Mouse (Mus musculus) liver, embryonic 16.5 days (tissue): Measurements from ENCODE around the gene U2af1l4. TPM values are rescaled to one million over a fixed set of nuclear protein-coding genes. Genes with fewer than 3 reads are reported as not detected.

Experiments used
- ATAC-seq: fragments of 200-750 bp; cut with Nextera tagmentation; 2 replicates; pipeline ENCODE4 v1.8.0; 2017; ENCODE audit warnings: low read depth, mild to moderate bottlenecking, moderate number of reproducible peaks, moderate library complexity
- H3K27ac ChIP-seq: fragments of 300-500 bp; sonication (generic); 2 replicates; pipeline ENCODE4 v1.5.1; 2014; ENCODE audit warnings: mild to moderate bottlenecking, low read length
- H3K27me3 ChIP-seq: fragments of 300-500 bp; sonication (generic); 2 replicates; pipeline ENCODE4 v1.6.1; 2014; ENCODE audit warnings: low read depth, low read length, mixed read lengths; ENCODE audit not compliant: control insufficient read depth, insufficient read depth
- H3K36me3 ChIP-seq: fragments of 300-500 bp; sonication (generic); 2 replicates; pipeline ENCODE4 v1.6.1; 2014; ENCODE audit warnings: mild to moderate bottlenecking; ENCODE audit not compliant: control insufficient read depth, insufficient read depth
- H3K4me1 ChIP-seq: fragments of 300-500 bp; sonication (generic); 2 replicates; pipeline ENCODE4 v1.6.1; 2014; ENCODE audit warnings: low read depth, low read length, mixed read lengths; ENCODE audit not compliant: control insufficient read depth
- H3K4me2 ChIP-seq: fragments of 300-500 bp; sonication (generic); 2 replicates; pipeline ENCODE4 v1.6.1; 2014; ENCODE audit warnings: low read depth, low read length, mixed read lengths
- H3K4me3 ChIP-seq: fragments of 300-500 bp; sonication (generic); 2 replicates; pipeline ENCODE4 v1.5.1; 2014; ENCODE audit warnings: low read depth, mild to moderate bottlenecking, low read length
- H3K9ac ChIP-seq: fragments of 300-500 bp; sonication (generic); 2 replicates; pipeline ENCODE4 v1.6.1; 2014; ENCODE audit warnings: low read depth, low read length
- H3K9me3 ChIP-seq: fragments of 300-500 bp; sonication (generic); replicated peaks from 2 replicates; pipeline ENCODE4 v1.6.1; 2016; ENCODE audit warnings: low read length; ENCODE audit not compliant: control insufficient read depth
- WGBS: fragments of 180-500 bp; shearing (Covaris S2); extraction: QIAGEN DNeasy Blood & Tissue Kit; methylation state at CpG from one replicate; pipeline ENCODE4 v1.1.7; 2014; ENCODE audit not compliant: insufficient replicate concordance; 5-methylcytosine and 5-hydroxymethylcytosine counted together
- polyA plus RNA-seq: library from polyadenylated mRNA; unstranded; fragments of >200 nt; fragmentation: Nextera tagmentation; extraction: Ambion mirVana; gene quantifications from 2 replicates; pipeline ENCODE4 v1.2.1, GENCODE M21; 2015

Gene U2af1l4
- polyA plus RNA-seq, 1 experiment from 2014 or later = 32.6 TPM

DNA sequence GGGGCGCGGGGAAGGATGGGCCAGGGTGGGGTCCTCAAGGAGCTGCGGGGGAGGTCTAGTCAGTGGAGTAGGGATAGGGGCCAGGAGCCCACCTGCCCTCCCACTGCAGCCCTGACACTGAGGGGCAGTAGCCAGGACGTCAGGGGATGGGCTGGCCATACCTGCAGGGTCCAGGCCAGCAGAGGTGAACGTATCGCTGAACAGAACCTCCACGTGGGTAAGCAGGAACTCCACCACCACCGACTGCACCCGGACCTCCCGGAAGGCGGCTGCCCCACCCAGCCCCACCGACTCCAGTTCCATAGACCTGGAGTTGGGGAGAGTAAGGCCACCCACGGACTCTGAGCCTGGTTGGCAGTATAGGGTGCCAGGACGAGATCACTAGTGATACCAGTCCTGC is 36.1 kb upstream of the U2af1l4 start:
- no peak overlapping the region for H3K4me2 ChIP-seq
- no peaks in the 10 kb centered on the region for H3K27me3 ChIP-seq
- H3K9ac ChIP-seq = no peak overlapping the region
- no peak overlapping the region for H3K27ac ChIP-seq
- 74% methylated on average over 14 of the region's 14 CpGs for WGBS
- H3K4me3 ChIP-seq = no peak overlapping the region
- ATAC-seq = no peak
- peaks cover 7% of the 10 kb centered on the region for H3K36me3 ChIP-seq
- H3K4me1 ChIP-seq = no peaks in the 10 kb centered on the region
- H3K9me3 ChIP-seq = no peaks in the 10 kb centered on the region

DNA sequence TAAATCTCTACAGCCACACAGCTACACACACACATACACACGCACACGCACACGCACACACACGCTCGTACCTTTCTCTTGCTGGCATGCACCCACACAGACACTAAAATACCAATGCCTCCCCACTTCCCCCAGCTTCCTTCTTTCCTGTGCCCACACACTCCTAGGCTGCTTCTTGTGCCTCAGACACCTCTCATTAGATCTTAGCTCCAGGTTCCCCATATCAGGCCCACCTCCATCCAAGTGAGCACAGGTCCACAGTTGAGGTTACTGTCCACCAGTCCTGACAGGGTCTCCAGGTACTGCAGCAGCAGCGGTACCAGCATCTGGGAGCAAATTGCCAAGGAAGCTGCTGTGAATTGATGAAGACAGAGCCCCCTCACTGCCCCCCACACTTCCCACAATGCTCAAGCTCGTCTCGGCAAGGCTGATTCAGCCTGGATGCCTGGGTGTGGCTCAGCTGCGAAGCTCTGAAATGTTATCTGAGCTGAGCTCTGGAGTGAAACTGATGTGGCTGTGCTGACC is 31.7 kb upstream of the U2af1l4 start:
- no peak overlapping the region for H3K9ac ChIP-seq
- ATAC-seq = no peak
- WGBS = 70% methylated on average over 9 of the region's 9 CpGs
- H3K9me3 ChIP-seq = no peaks in the 10 kb centered on the region
- H3K4me2 ChIP-seq = no peak overlapping the region
- H3K27ac ChIP-seq = no peak overlapping the region
- no peak overlapping the region for H3K4me3 ChIP-seq
- peaks cover 17% of the 10 kb centered on the region for H3K4me1 ChIP-seq
- H3K36me3 ChIP-seq = peaks cover 7% of the 10 kb centered on the region
- no peaks in the 10 kb centered on the region for H3K27me3 ChIP-seq

DNA sequence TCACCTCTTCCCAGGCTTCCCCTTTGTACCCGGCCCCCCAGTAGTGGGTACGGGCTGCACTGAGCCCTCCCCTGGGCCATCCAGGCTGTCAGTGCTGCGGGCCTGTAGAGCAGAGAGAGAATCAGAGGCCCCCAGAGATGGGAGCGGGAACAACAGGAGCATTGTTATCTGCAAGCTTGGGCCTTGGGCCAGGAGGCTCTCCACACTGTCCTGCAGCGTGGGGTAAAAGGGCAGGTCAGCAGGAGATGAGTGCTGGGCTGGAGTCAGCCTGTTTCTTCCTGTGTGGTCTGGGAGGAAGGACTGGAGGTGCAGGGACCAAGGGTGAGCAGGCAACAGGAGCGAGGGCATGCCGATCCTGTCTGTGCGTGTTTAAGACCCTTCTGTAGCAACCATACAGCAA is 30.2 kb upstream of the U2af1l4 start:
- no peak for ATAC-seq
- Histone ChIP-seq H3K27ac (no peak overlapping the region), H3K9me3 (no peaks in the 10 kb centered on the region), H3K27me3 (no peaks in the 10 kb centered on the region), H3K4me1 (peaks cover 17% of the 10 kb centered on the region), H3K4me3 (no peak overlapping the region), H3K4me2 (no peak overlapping the region), H3K9ac (no peak overlapping the region), H3K36me3 (peaks cover 6% of the 10 kb centered on the region)
- WGBS = 74% methylated on average over 8 of the region's 8 CpGs

DNA sequence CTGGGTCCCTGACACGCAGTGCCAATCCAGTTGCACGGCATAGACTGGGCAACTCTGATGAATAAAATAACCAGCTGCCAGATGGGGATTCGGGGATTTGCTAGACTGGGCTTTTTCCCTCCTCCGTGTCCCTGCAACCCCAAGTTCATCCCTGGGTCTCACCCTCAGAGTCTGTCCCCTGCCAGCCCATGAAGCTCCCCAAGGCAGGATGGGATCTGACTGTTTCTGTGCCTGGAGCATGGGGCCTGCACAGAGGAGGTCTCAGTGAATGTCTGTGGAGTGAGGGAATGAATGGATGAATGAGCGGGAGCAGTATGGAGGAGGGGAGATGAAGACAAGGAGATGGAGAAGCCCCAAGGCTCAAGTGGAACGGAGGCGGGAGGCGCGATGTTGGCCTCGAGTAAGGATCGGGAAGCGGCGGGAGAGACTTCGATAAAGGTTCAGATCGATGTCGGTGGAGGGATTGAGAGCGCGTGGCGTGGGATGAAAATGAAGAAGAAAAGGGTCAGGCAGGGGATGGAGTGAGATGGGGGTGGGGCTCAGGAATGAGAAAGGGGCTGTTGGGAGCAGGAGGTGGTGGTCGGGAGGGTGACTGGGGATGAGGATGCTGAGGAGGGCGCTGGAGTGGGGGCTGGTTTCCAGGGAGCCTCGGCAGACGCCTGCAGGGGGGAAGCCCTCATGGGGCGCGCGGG is 29.0 kb upstream of the U2af1l4 start:
- Histone ChIP-seq H3K4me1 (peaks cover 17% of the 10 kb centered on the region), H3K9ac (peak overlapping the region; percentile 79), H3K36me3 (peaks cover 4% of the 10 kb centered on the region), H3K27me3 (no peaks in the 10 kb centered on the region), H3K27ac (no peak overlapping the region; the same call in 1 of the 2 replicates), H3K9me3 (no peaks in the 10 kb centered on the region), H3K4me2 (peak overlapping the region; percentile 99), H3K4me3 (peak overlapping the region; percentile 79)
- ATAC-seq = no peak
- 15% methylated on average over 26 of the region's 26 CpGs for WGBS

DNA sequence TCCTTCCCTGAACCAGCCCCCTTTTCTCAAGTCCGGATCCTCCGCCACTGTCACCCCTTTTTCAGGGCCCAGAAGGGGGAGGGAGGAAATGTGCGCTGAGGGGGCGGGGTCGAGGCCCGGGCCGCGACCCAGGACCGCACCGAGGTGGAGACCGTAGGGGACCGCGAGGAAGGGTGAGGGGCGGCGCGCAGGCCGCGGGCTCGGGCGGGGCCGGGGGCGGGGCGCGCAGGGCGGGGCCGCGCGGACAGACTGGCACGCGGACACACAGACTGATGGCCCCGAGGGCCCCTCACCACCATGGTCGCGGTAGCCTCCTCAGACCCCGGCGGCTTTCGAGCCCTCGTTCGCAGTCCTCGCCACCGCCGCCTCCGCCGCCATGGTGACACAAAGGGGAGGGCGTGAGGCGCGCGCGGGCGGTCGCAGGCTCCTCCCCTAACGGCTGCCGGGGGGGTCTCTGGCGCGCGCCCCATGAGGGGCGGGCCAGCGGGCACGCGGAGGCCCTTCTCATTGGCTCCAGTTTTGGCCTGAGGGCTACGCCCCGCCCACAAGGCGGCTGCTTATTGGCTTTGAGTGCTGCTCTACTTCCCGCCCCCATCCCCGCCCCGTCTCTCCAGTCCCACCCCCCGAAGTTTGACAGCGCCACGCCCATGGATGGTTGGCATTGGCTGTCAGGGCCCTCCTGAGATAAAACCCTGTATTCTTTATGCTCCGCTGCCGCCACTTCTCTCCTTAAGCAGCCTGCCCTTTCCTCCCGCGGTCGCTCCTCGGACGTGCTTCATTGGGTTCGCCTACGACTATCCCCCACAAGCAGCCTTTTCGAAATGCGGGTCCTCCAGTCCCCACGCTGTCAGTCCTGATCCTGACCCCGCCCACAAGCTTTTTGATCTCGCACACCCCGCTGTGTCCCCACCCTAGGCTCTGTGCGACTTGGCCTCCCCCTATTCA is 28.2 kb upstream of the U2af1l4 start, which contains the start of gene Arhgap33:
Arhgap33 (minus strand) TSS at position 428 of the 945 bp plus-strand sequence.
- H3K4me1 ChIP-seq = peaks cover 17% of the 10 kb centered on the region
- H3K27ac ChIP-seq = peak within 1 kb of the TSS; percentile 84
- peak; percentile 97 for ATAC-seq
- H3K9me3 ChIP-seq = no peaks in the 10 kb centered on the region
- peak within 1 kb of the TSS; percentile 79 for H3K9ac ChIP-seq
- H3K36me3 ChIP-seq = peaks cover 4% of the 10 kb centered on the region
- peak within 1 kb of the TSS; percentile 99 for H3K4me2 ChIP-seq
- WGBS = under 1% methylated on average over 57 of the region's 84 CpGs
- H3K4me3 ChIP-seq = peak within 1 kb of the TSS; percentile 79
- H3K27me3 ChIP-seq = no peaks in the 10 kb centered on the region

DNA sequence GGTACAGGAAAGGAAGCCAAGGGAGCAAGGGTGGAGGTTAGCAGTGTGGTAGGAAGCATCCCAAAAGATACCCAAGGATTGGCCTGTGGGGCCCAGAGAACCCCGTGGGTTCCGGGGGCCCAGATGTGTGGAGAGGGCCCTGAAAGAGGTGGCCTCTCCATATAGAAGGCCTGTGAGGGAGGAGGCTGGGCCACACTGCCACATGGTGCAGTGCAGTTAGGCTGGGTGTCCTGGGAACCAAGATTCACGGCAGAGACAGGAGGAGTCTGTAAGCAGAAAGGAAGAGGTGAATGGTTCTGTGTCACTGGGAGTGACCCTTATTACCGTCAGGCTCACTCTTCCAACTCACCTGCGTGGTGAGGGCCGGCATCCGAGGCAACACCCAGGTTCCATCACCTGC is 22.5 kb upstream of the U2af1l4 start:
- H3K36me3 ChIP-seq = no peaks in the 10 kb centered on the region
- no peak for ATAC-seq
- no peaks in the 10 kb centered on the region for H3K9me3 ChIP-seq
- no peaks in the 10 kb centered on the region for H3K27me3 ChIP-seq
- H3K4me1 ChIP-seq = peaks cover 7% of the 10 kb centered on the region
- H3K27ac ChIP-seq = no peak overlapping the region
- H3K4me2 ChIP-seq = no peak overlapping the region
- H3K4me3 ChIP-seq = no peak overlapping the region
- no peak overlapping the region for H3K9ac ChIP-seq
- WGBS = 82% methylated on average over 7 of the region's 7 CpGs

DNA sequence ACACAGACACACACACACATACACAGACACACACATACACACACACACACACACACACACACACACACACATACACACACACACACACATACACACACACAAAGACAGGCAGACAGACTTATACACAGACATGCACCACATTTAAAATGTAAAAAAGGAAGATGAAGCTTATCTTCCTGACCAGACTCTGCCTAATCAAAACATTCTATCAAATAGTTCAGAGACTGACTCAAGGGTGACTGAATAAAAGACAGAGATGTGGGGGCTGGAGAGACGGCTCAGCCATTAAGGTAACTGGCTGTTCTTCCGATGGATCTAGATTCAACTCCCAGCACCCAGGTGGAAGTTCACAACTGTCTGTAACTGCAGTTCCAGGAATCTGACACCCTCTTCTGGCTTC is 18.8 kb upstream of the U2af1l4 start:
- no peaks in the 10 kb centered on the region for H3K27me3 ChIP-seq
- no peak overlapping the region for H3K9ac ChIP-seq
- no peak overlapping the region for H3K27ac ChIP-seq
- H3K36me3 ChIP-seq = no peaks in the 10 kb centered on the region; the same call in 1 of the 2 replicates
- H3K4me3 ChIP-seq = no peak overlapping the region
- no peak overlapping the region for H3K4me2 ChIP-seq
- no peak for ATAC-seq
- peaks cover 3% of the 10 kb centered on the region for H3K4me1 ChIP-seq
- H3K9me3 ChIP-seq = no peaks in the 10 kb centered on the region
- WGBS = 39% methylated on average over 2 of the region's 2 CpGs

DNA sequence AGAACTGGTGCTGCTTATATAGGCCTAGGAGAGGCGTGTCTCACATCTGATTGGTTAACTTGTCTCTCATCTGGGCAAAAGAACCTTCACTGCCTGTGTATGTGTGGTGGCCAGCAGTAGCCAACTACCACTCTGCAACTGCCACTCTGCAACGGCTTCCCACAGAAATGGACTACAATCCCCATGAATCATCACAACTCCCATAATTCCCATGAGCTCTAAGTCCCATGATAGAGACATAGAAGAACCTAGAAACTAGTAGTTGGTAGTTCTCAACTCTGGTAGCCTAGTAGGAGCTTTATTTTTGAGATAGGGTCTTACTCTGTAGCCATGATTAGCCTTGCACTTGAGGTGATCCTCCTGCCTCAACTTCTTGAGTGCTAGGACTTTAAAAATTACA is 13.2 kb upstream of the U2af1l4 start:
- Histone ChIP-seq H3K27me3 (no peaks in the 10 kb centered on the region), H3K4me3 (no peak overlapping the region), H3K4me1 (peaks cover 17% of the 10 kb centered on the region), H3K36me3 (peaks cover 3% of the 10 kb centered on the region), H3K9ac (no peak overlapping the region), H3K27ac (no peak overlapping the region), H3K4me2 (no peak overlapping the region), H3K9me3 (no peaks in the 10 kb centered on the region)
- 72% methylated on average over 2 of the region's 2 CpGs for WGBS
- ATAC-seq = no peak
